ENCODE assay signal across 9 mouse cellular contexts in the genomic region with DNA sequence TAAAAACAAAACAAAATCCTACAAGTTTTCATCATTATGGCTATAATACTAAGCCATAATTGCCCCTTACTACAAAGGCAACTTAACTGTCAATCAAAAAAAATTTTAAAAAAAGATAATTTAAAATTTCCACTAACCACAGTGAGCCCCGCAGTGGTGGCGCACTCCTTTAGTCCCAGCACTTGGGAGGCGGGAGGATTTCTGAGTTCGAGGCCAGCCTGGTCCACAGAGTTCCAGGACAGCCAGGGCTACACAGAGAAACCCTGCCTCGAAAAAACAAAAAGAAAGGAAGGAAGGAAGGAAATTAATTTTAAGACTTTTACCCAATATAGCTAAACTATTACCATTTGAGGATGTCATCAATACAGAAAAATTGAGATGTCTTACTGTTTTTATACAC. TPM values are rescaled to one million over a fixed set of nuclear protein-coding genes. Genes with fewer than 3 reads are reported as not detected.
DNase-seq lines count a peak whose midpoint lies in the region; ATAC-seq and TF ChIP-seq lines count a peak whose summit lies in the region.
"Had no signal": no experiment of that assay in that cellular context is flagged by ENCODE, and none has a peak within 500 bp of the region (broad histone marks: within the 10 kb centered on the region; RNA-seq: fewer than 3 reads in every experiment).

No protein-coding gene starts in this region.

- peak; percentile 38 for DNase-seq in lung, embryonic 14.5 days
- DNase-seq in lung, postnatal 4 days: no peak
- no peak for DNase-seq in retina, postnatal 1 day
- no peak for DNase-seq in right cerebral cortex, adult 2 months (ENCODE audit: low spot score in 2 of 2)
- no peak for DNase-seq in cerebellum, adult 11 months
- DNase-seq: adrenal gland, adult 8-10 months had no signal

- peaks cover 44% of the 10 kb centered on the region for H3K36me3 ChIP-seq in lung, embryonic 14.5 days (ENCODE audit: insufficient read depth)
- peaks cover 41% of the 10 kb centered on the region for H3K36me3 ChIP-seq in embryonic facial prominence, embryonic 13.5 days
- peaks cover 19% of the 10 kb centered on the region for H3K36me3 ChIP-seq in intestine, postnatal 0 days (ENCODE audit: control insufficient read depth, insufficient read depth)
- peaks cover 35% of the 10 kb centered on the region for H3K36me3 ChIP-seq in neural tube, embryonic 13.5 days

- TF ChIP-seq CTCF in lung, embryonic 14.5 days (IDR thresholded peaks at IDR 0.05; ENCODE audit: low read depth): no peak
- TF ChIP-seq CTCF in intestine, postnatal 0 days (IDR thresholded peaks at IDR 0.05; ENCODE audit: low read depth): no peak

- no peak for ATAC-seq in lung, embryonic 14.5 days (ENCODE audit: insufficient read depth)
- no peak for ATAC-seq in embryonic facial prominence, embryonic 13.5 days (ENCODE audit: insufficient number of reproducible peaks, insufficient read depth, low FRiP score, low TSS enrichment, low read depth)
- no peak for ATAC-seq in intestine, postnatal 0 days
- ATAC-seq in neural tube, embryonic 13.5 days (ENCODE audit: low read depth): no peak

- H3K9ac ChIP-seq in lung, embryonic 14.5 days: peak overlapping the region; percentile 96
- peak overlapping the region; percentile 90 for H3K9ac ChIP-seq in embryonic facial prominence, embryonic 13.5 days
- H3K9ac ChIP-seq in intestine, postnatal 0 days (ENCODE audit: low read depth, low read length): no peak overlapping the region
- peak overlapping the region; percentile 85 for H3K9ac ChIP-seq in neural tube, embryonic 13.5 days

- H3K9me3 ChIP-seq in lung, embryonic 14.5 days (ENCODE audit: low read depth, low read length): no peaks in the 10 kb centered on the region
- no peaks in the 10 kb centered on the region for H3K9me3 ChIP-seq in embryonic facial prominence, embryonic 13.5 days
- H3K9me3 ChIP-seq in intestine, postnatal 0 days (ENCODE audit: control insufficient read depth): no peaks in the 10 kb centered on the region
- H3K9me3 ChIP-seq in neural tube, embryonic 13.5 days: no peaks in the 10 kb centered on the region

- peaks cover 9% of the 10 kb centered on the region for H3K4me1 ChIP-seq in lung, embryonic 14.5 days (ENCODE audit: insufficient read depth)
- peaks cover 17% of the 10 kb centered on the region for H3K4me1 ChIP-seq in embryonic facial prominence, embryonic 13.5 days
- H3K4me1 ChIP-seq in intestine, postnatal 0 days (replicated peaks; ENCODE audit: control insufficient read depth, insufficient read depth, low read length): no peaks in the 10 kb centered on the region
- H3K4me1 ChIP-seq in neural tube, embryonic 13.5 days (replicated peaks): peaks cover 24% of the 10 kb centered on the region

- no peak overlapping the region for H3K27ac ChIP-seq in lung, embryonic 14.5 days (ENCODE audit: low read depth)
- H3K27ac ChIP-seq in embryonic facial prominence, embryonic 13.5 days: peak overlapping the region; percentile 89; the same call in 1 of the 2 replicates
- H3K27ac ChIP-seq in intestine, postnatal 0 days (ENCODE audit: low read depth, low read length): no peak overlapping the region
- peak overlapping the region; percentile 87; the same call in 1 of the 2 replicates for H3K27ac ChIP-seq in neural tube, embryonic 13.5 days (replicated peaks)

- H3K27me3 ChIP-seq in lung, embryonic 14.5 days (ENCODE audit: insufficient read depth, low read length): no peaks in the 10 kb centered on the region
- no peaks in the 10 kb centered on the region for H3K27me3 ChIP-seq in embryonic facial prominence, embryonic 13.5 days
- H3K27me3 ChIP-seq in intestine, postnatal 0 days (replicated peaks; ENCODE audit: control insufficient read depth, insufficient read depth, low read length): no peaks in the 10 kb centered on the region
- no peaks in the 10 kb centered on the region for H3K27me3 ChIP-seq in neural tube, embryonic 13.5 days

- H3K4me2 ChIP-seq in lung, embryonic 14.5 days: peak overlapping the region; percentile 71
- peak overlapping the region; percentile 72 for H3K4me2 ChIP-seq in embryonic facial prominence, embryonic 13.5 days
- H3K4me2 ChIP-seq in intestine, postnatal 0 days (replicated peaks; ENCODE audit: low read depth): peak overlapping the region; percentile 80
- H3K4me2 ChIP-seq in neural tube, embryonic 13.5 days: peak overlapping the region; percentile 82

- 10% methylated on average over 5 of the region's 5 CpGs for WGBS in lung, embryonic 14.5 days
- 12% methylated on average over 5 of the region's 5 CpGs for WGBS in embryonic facial prominence, embryonic 13.5 days
- WGBS in intestine, postnatal 0 days: 16% methylated on average over 5 of the region's 5 CpGs
- 14% methylated on average over 5 of the region's 5 CpGs for WGBS in neural tube, embryonic 13.5 days

- peak overlapping the region; percentile 99 for H3K4me3 ChIP-seq in lung, embryonic 14.5 days (ENCODE audit: low read depth, low read length)
- peak overlapping the region; percentile 98 for H3K4me3 ChIP-seq in embryonic facial prominence, embryonic 13.5 days
- peak overlapping the region; percentile 93 for H3K4me3 ChIP-seq in intestine, postnatal 0 days (ENCODE audit: low read depth, low read length)
- H3K4me3 ChIP-seq in neural tube, embryonic 13.5 days: peak overlapping the region; percentile 97

RNA-seq across cellular contexts. Expression of gene Kpna2, which starts 1.4 kb away (rescaled TPM):
- 563 and 575 TPM in 2 replicates for polyA plus RNA-seq in lung, embryonic 14.5 days (2014; fragmentation: Nextera tagmentation; extraction: Ambion mirVana)
- 289 and 398 TPM in 2 replicates for polyA plus RNA-seq in embryonic facial prominence, embryonic 13.5 days (2015; fragmentation: Nextera tagmentation; extraction: Ambion mirVana)
- 80.6 and 100 TPM in 2 replicates for polyA plus RNA-seq in intestine, postnatal 0 days (2015; fragmentation: Nextera tagmentation; extraction: Ambion mirVana)
- polyA plus RNA-seq in neural tube, embryonic 13.5 days (2015; fragmentation: Nextera tagmentation; extraction: Ambion mirVana): 165 and 181 TPM in 2 replicates

RNA-seq across cellular contexts. Expression of gene 1810010H24Rik, which starts 27.5 kb away (rescaled TPM):
- 5.1 and 7.3 TPM in 2 replicates for polyA plus RNA-seq in lung, embryonic 14.5 days (2014; fragmentation: Nextera tagmentation; extraction: Ambion mirVana)
- polyA plus RNA-seq in embryonic facial prominence, embryonic 13.5 days (2015; fragmentation: Nextera tagmentation; extraction: Ambion mirVana): 1.9 and 2.0 TPM in 2 replicates
- 9.6 and 9.9 TPM in 2 replicates for polyA plus RNA-seq in intestine, postnatal 0 days (2015; fragmentation: Nextera tagmentation; extraction: Ambion mirVana)
- 6.6 TPM in 2 replicates for polyA plus RNA-seq in neural tube, embryonic 13.5 days (2015; fragmentation: Nextera tagmentation; extraction: Ambion mirVana)

Comparison
In these comparisons a context has a peak if more than half of its experiments do, and no peak if none do; other contexts are left out.
1. H3K27ac ChIP-seq: peak in embryonic facial prominence, embryonic 13.5 days (single experiment) and neural tube, embryonic 13.5 days (single experiment); none in lung, embryonic 14.5 days (single experiment) and intestine, postnatal 0 days (single experiment).
2. Peak in every context shown above with its lines, with median percentiles within 50 percentile points of each other: H3K4me2 ChIP-seq and H3K4me3 ChIP-seq.